Mouse (Mus musculus) heart, adult 2 months (tissue): Measurements from ENCODE around the gene Vegfa. TPM values are rescaled to one million over a fixed set of nuclear protein-coding genes. Genes with fewer than 3 reads are reported as not detected.

Source experiments
- DNase-seq, 2 experiments: peaks; one replicate each; pipeline ENCODE4 v3.0.0; 2021
- H3K27ac ChIP-seq: fragments of 200-600 bp; 2 replicates; pipeline ENCODE4 v1.8.1; 2022
- H3K27me3 ChIP-seq: fragments of 200-500 bp; 2 replicates; pipeline ENCODE4 v1.6.1; 2012; ENCODE audit warnings: mild to moderate bottlenecking, low read length, inconsistent platforms, mixed read lengths; ENCODE audit not compliant: control insufficient read depth, insufficient read depth
- H3K36me3 ChIP-seq: fragments of 200-500 bp; 2 replicates; pipeline ENCODE4 v1.6.1; 2012; ENCODE audit warnings: low read length, inconsistent platforms; ENCODE audit not compliant: control insufficient read depth, insufficient read depth
- H3K4me1 ChIP-seq: fragments of 200-500 bp; 2 replicates; pipeline ENCODE4 v1.6.1; 2011; ENCODE audit warnings: low read length; ENCODE audit not compliant: control insufficient read depth, insufficient read depth
- H3K4me3 ChIP-seq: fragments of 200-600 bp; 2 replicates; pipeline ENCODE4 v1.8.1; 2022
- H3K79me2 ChIP-seq: fragments of 200-500 bp; replicated peaks from 2 replicates; pipeline ENCODE4 v1.6.1; 2012; ENCODE audit warnings: mild to moderate bottlenecking, inconsistent platforms, low read length, moderate library complexity, mixed read lengths; ENCODE audit not compliant: control insufficient read depth, insufficient read depth
- H3K9ac ChIP-seq: fragments of 200-500 bp; 2 replicates; pipeline ENCODE4 v1.6.1; 2012; ENCODE audit warnings: low read depth, mild to moderate bottlenecking, control low read depth, inconsistent platforms, low read length, mixed read lengths
- CTCF ChIP-seq: fragments of 200-600 bp; IDR thresholded peaks from 2 replicates; pipeline ENCODE4 v1.8.1; 2022; ENCODE audit warnings: antibody characterized with exemption, mild to moderate bottlenecking, moderate library complexity
- EP300 ChIP-seq: fragments of 200-500 bp; IDR thresholded peaks from 2 replicates; pipeline ENCODE4 v1.6.1; 2011; ENCODE audit warnings: low read depth, low read length, control low read depth; ENCODE audit not compliant: insufficient read depth
- POLR2A ChIP-seq: fragments of 200-500 bp; IDR thresholded peaks from 2 replicates; pipeline ENCODE4 v1.6.1; 2011; ENCODE audit warnings: mild to moderate bottlenecking, low read depth, low read length, control low read depth; ENCODE audit not compliant: insufficient read depth
- WGBS: fragments of 180-500 bp; shearing (Covaris S2); methylation state at CpG from one replicate; pipeline ENCODE4 v1.1.7; 2018; 5-methylcytosine and 5-hydroxymethylcytosine counted together
- intact Hi-C: fragments of 180-260 bp; cut with DNase I; formaldehyde crosslinking; loops from one replicate; pipeline ENCODE4 v1.15.1; 2025
- polyA plus RNA-seq: library from polyadenylated mRNA; depleted of rRNA; stranded (reverse); fragments of >200 nt; gene quantifications from 2 replicates; pipeline ENCODE4 v1.2.3, GENCODE M21; 2012
- total RNA-seq, 2 experiments: library from RNA; stranded (reverse); gene quantifications; 2 replicates each; pipeline ENCODE4 v1.2.3; 2021

Vegfa gene
- total and polyA plus RNA-seq, 3 experiments: 207 to 384 (median 328) TPM

GRCm38 (mm10) chr17:46070046-46070445, 37.9 kb upstream of the Vegfa start:
- no peak overlapping the region for H3K27ac ChIP-seq
- no peaks in the 10 kb centered on the region for H3K79me2 ChIP-seq
- intact Hi-C loops: no loop called here
- H3K27me3 ChIP-seq: no peaks in the 10 kb centered on the region
- no peaks in the 10 kb centered on the region for H3K4me1 ChIP-seq
- TF ChIP-seq EP300: no peak
- TF ChIP-seq POLR2A: no peak
- no peak for TF ChIP-seq CTCF
- no peak for DNase-seq
- H3K4me3 ChIP-seq: no peak overlapping the region
- H3K36me3 ChIP-seq: no peaks in the 10 kb centered on the region
- 73% methylated on average over 9 of the region's 9 CpGs for WGBS
- H3K9ac ChIP-seq: no peak overlapping the region

- H3K27me3 ChIP-seq: no peaks in the 10 kb centered on the region
- H3K4me3 ChIP-seq: no peak overlapping the region
- no peak overlapping the region for H3K27ac ChIP-seq
- no peak for TF ChIP-seq POLR2A
- no peak for TF ChIP-seq CTCF
- TF ChIP-seq EP300: no peak
- intact Hi-C loops: no loop called here
- H3K36me3 ChIP-seq: no peaks in the 10 kb centered on the region
- H3K4me1 ChIP-seq: peaks cover 2% of the 10 kb centered on the region; the same call in 1 of the 2 replicates
- H3K79me2 ChIP-seq: no peaks in the 10 kb centered on the region
- 36% methylated on average over 6 of the region's 6 CpGs for whole genome bisulfite sequencing
- no peak for DNase-seq
- H3K9ac ChIP-seq: no peak overlapping the region
Measured at GRCm38 (mm10) chr17:46063974-46064312, 31.8 kb upstream of the Vegfa start.

- intact Hi-C loops: no loop called here
- WGBS: 17% methylated on average over 10 of the region's 10 CpGs
- H3K4me1 ChIP-seq: peaks cover 2% of the 10 kb centered on the region; the same call in 1 of the 2 replicates
- peak; percentile 49 to 51 for DNase-seq
- H3K9ac ChIP-seq: no peak overlapping the region
- no peak overlapping the region for H3K4me3 ChIP-seq
- H3K79me2 ChIP-seq: no peaks in the 10 kb centered on the region
- H3K36me3 ChIP-seq: no peaks in the 10 kb centered on the region
- H3K27me3 ChIP-seq: no peaks in the 10 kb centered on the region
- no peak overlapping the region for H3K27ac ChIP-seq
- TF ChIP-seq EP300: no peak
- TF ChIP-seq POLR2A: no peak
Measured at GRCm38 (mm10) chr17:46063283-46063973, 31.3 kb upstream of the Vegfa start.

GRCm38 (mm10) chr17:46060253-46060652, 28.1 kb upstream of the Vegfa start:
- 62% methylated on average over 3 of the region's 3 CpGs for WGBS
- DNase-seq: no peak
- TF ChIP-seq POLR2A (no peak), CTCF (no peak), EP300 (no peak)

GRCm38 (mm10) chr17:46059226-46059825, 27.2 kb upstream of the Vegfa start:
- no peak for DNase-seq
- Histone ChIP-seq H3K4me1 (peaks cover 2% of the 10 kb centered on the region; the same call in 1 of the 2 replicates), H3K27ac (no peak overlapping the region), H3K4me3 (no peak overlapping the region), H3K79me2 (no peaks in the 10 kb centered on the region), H3K36me3 (no peaks in the 10 kb centered on the region), H3K27me3 (no peaks in the 10 kb centered on the region), H3K9ac (no peak overlapping the region)
- intact Hi-C loops: no loop called here
- no peak for TF ChIP-seq EP300
- TF ChIP-seq CTCF: no peak
- TF ChIP-seq POLR2A: no peak
- 72% methylated on average over 15 of the region's 15 CpGs for WGBS

More at GRCm38 (mm10) chr17:46060253-46060652, 28.1 kb upstream of the Vegfa start:
- Histone ChIP-seq H3K36me3 (no peaks in the 10 kb centered on the region), H3K79me2 (no peaks in the 10 kb centered on the region), H3K4me3 (no peak overlapping the region), H3K9ac (no peak overlapping the region), H3K27ac (no peak overlapping the region), H3K27me3 (no peaks in the 10 kb centered on the region), H3K4me1 (peaks cover 2% of the 10 kb centered on the region; the same call in 1 of the 2 replicates)
- intact Hi-C loops: no loop called here

- 71% methylated on average over 7 of the region's 7 CpGs for WGBS
- peak in 1 of 2 experiments; percentile 29 for DNase-seq
- Histone ChIP-seq H3K27me3 (no peaks in the 10 kb centered on the region), H3K27ac (no peak overlapping the region), H3K36me3 (no peaks in the 10 kb centered on the region), H3K4me1 (no peaks in the 10 kb centered on the region), H3K9ac (no peak overlapping the region), H3K79me2 (no peaks in the 10 kb centered on the region), H3K4me3 (no peak overlapping the region)
- TF ChIP-seq CTCF: no peak
- intact Hi-C loops: no loop called here
Measured at GRCm38 (mm10) chr17:46056288-46056687, 24.1 kb upstream of the Vegfa start.
